Mouse (Mus musculus): ENCODE results near the gene Acad10.

DNA sequence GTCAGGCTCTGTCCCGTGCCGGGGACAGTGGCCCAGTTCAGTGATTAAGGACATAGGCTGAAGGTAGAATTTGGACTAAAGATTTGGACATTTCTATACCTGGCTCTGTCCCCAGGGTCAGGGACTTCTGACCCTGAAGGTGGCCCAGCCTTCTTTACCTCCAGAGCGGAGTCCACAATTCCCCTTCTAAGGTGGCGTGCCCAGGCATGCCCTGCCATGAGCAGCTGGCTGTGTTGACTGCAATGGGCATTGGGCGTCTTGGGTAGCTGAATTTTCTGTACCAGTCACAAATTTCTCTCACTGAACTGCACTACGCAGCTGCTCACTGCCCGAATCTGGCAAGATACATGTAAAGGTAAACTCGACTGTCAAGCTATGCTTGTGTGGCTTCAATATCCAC lies 78.4 kb downstream of the Acad10 start:
- TF ChIP-seq CTCF (IDR thresholded peaks at IDR 0.05; ENCODE audit: low read depth, low read length), result no peak
- TF ChIP-seq GATA1 (IDR thresholded peaks at IDR 0.05; ENCODE audit: borderline replicate concordance, low read length), result no peak
- TF ChIP-seq TAL1 (conservative IDR thresholded peaks at IDR 0.05; ENCODE audit: low read depth, low read length), result no peak
- TF ChIP-seq POLR2AphosphoS5 (IDR thresholded peaks at IDR 0.05; ENCODE audit: insufficient replicate concordance, low read depth, low read length), result no peak
- TF ChIP-seq GATA2 (IDR thresholded peaks at IDR 0.05; ENCODE audit: borderline replicate concordance, low read depth, low read length), result no peak

Measured in G1E (cell line).